Mouse (Mus musculus) erythroblast, embryonic 14.5 days (primary cell): ENCODE results near the gene Htr1b. TPM values are rescaled to one million over a fixed set of nuclear protein-coding genes. Genes with fewer than 3 reads are reported as not detected.

Source experiments
- H3K27me3 ChIP-seq: 2 replicates; pipeline ENCODE4 v1.6.1; 2012; ENCODE audit warnings: inconsistent platforms; ENCODE audit not compliant: control insufficient read depth
- H3K36me3 ChIP-seq: 2 replicates; pipeline ENCODE4 v1.6.1; 2012; ENCODE audit warnings: mild to moderate bottlenecking, inconsistent platforms; ENCODE audit not compliant: control insufficient read depth
- H3K4me1 ChIP-seq: 2 replicates; pipeline ENCODE4 v1.6.1; 2012; ENCODE audit warnings: inconsistent platforms; ENCODE audit not compliant: control insufficient read depth
- H3K4me3 ChIP-seq: replicated peaks from 2 replicates; pipeline ENCODE3; 2012; ENCODE audit warnings: moderate library complexity, mild to moderate bottlenecking, inconsistent platforms
- H3K9me3 ChIP-seq: 2 replicates; pipeline ENCODE4 v1.6.1; 2012; ENCODE audit warnings: low read length, inconsistent platforms, mixed read lengths; ENCODE audit not compliant: control insufficient read depth
- GATA1 ChIP-seq: IDR thresholded peaks from 2 replicates; pipeline ENCODE4 v1.6.1; 2012; ENCODE audit warnings: low read length, inconsistent platforms, mixed read lengths
- TAL1 ChIP-seq: IDR thresholded peaks from 3 replicates; pipeline ENCODE4 v1.6.1; 2012; ENCODE audit warnings: low read length, inconsistent platforms, mixed read lengths
- polyA plus RNA-seq: library from polyadenylated mRNA; stranded (reverse); fragments of >175 nt; gene quantifications from 2 replicates; pipeline ENCODE4 v1.2.3, GENCODE M21; 2012

The Htr1b gene
- polyA plus RNA-seq, 1 experiment: not detected

DNA sequence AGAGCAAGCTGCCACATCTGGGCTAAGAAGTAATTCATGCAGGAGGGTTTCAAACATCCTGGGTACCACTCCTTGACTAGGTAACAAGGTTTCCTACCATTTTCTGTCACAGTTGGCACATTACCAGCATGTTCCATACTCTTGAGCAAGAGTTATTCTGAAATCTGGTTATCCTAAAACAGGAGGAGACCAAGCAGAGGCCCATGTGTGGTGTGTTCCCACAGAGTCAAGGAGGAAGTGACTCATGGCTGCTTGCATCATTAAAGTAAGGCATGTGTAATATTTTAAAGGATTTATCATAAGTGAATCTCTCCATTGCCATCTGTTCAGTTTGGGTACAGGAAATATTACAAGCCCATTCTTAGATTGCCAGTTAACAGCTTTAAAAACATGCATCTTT is 7.7 kb downstream of the Htr1b start:
- no peaks in the 10 kb centered on the region for H3K4me1 ChIP-seq
- peaks cover under 1% of the 10 kb centered on the region for H3K27me3 ChIP-seq
- TF ChIP-seq TAL1 (no peak), GATA1 (no peak)
- no peak overlapping the region for H3K4me3 ChIP-seq
- no peaks in the 10 kb centered on the region for H3K36me3 ChIP-seq
- H3K9me3 ChIP-seq: no peaks in the 10 kb centered on the region

DNA sequence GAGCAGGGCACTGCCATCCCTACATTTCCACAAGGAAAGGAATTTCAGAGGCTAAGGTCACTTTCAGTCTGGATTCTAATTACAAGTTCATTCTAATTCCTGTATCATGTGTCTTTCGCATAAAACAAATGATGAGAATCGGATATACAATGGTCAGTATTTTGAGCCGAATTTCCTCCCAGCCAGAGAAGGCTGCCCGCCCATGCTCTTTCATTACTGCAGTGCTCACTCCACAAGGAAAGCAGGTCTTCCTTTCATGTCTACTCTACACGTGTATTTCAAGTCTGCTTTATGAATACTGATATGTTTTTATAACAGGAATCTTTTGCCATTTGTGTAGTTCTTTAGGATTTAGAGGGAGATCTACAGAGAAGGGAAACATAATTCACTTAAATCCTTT is 10.8 kb downstream of the Htr1b start:
- no peak for TF ChIP-seq TAL1
- no peak for TF ChIP-seq GATA1
- no peaks in the 10 kb centered on the region for H3K9me3 ChIP-seq
- H3K36me3 ChIP-seq: no peaks in the 10 kb centered on the region

DNA sequence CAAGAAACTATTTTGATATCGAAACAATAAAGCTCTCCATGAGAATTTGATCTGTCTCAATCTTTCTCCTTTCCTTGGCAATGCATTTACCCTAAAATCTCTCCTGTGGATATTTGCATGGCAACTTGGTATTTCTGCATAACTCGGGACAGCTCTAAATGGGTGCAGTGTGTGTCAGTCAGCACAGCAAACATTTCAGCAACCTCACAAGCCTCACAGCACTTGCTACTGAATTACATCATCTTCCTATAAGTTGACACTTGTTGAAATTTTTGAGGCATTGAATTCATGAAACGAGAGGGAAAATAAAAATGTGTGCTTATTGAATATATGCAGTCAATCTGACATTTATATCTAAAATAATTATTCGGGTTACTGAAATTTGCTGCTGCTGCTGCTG is 22.6 kb downstream of the Htr1b start:
- no peaks in the 10 kb centered on the region for H3K27me3 ChIP-seq
- H3K9me3 ChIP-seq: no peaks in the 10 kb centered on the region
- H3K4me3 ChIP-seq: no peak overlapping the region
- H3K36me3 ChIP-seq: no peaks in the 10 kb centered on the region
- H3K4me1 ChIP-seq: no peaks in the 10 kb centered on the region
- TF ChIP-seq GATA1: no peak

More for the DNA sequence above, 10.8 kb downstream of the Htr1b start:
- H3K4me1 ChIP-seq: no peaks in the 10 kb centered on the region
- no peak overlapping the region for H3K4me3 ChIP-seq
- H3K27me3 ChIP-seq: no peaks in the 10 kb centered on the region

Other genes starting within 250 kb of the Htr1b start
- not detected in 2 replicates for gene Mei4, start 229.8 kb upstream of the Htr1b start, polyA plus RNA-seq